Mouse (Mus musculus) liver, adult 2 months (tissue): ENCODE data around the gene Ift88.

Source experiments
- CTCF ChIP-seq: fragments of 200-500 bp; IDR thresholded peaks from 2 replicates; pipeline ENCODE4 v1.5.1; 2011; ENCODE audit warnings: low read depth, low read length, control low read depth
- POLR2A ChIP-seq: fragments of 200-500 bp; IDR thresholded peaks from 2 replicates; pipeline ENCODE4 v1.6.1; 2011; ENCODE audit warnings: low read length, control low read depth; ENCODE audit not compliant: insufficient read depth; ENCODE audit errors: extremely low read depth

GRCm38 (mm10) chr14:57542231-57542630 lies 118.4 kb downstream of the Ift88 start:
- no peak for TF ChIP-seq POLR2A
- no peak for TF ChIP-seq CTCF
